9 mouse cellular contexts compared by ENCODE assay signal in the genomic region with DNA sequence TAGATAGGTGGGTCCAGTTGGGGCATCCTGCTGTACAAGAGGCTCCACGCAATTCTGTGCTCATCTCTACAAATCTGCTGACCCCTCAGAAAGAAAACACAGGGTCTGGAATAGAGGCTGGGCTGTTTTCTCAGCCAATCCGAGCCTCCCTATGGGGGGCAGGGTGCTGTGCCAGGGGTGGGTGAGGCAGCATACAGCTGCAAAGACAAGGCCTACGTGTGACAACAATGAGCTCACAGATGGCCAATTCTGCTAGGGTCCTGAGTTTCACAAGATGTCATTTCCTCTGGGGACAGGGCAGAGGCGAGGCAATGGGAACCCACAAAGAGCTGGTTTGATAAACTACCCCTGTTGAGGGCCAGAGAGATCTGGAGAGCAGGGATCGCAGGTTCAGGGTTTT. TPM values are rescaled to one million over a fixed set of nuclear protein-coding genes. Genes with fewer than 3 reads are reported as not detected.
DNase-seq lines count a peak whose midpoint lies in the region; ATAC-seq lines count a peak whose summit lies in the region.
"Had no signal": no experiment of that assay in that cellular context is flagged by ENCODE, and none has a peak within 500 bp of the region (broad histone marks: within the 10 kb centered on the region; RNA-seq: fewer than 3 reads in every experiment).

No protein-coding gene starts in this region.

- H3K4me1 ChIP-seq in limb, embryonic 11.5 days (ENCODE audit: control insufficient read depth, insufficient read depth, low read length), result peaks cover 17% of the 10 kb centered on the region
- peaks cover 29% of the 10 kb centered on the region for H3K4me1 ChIP-seq in limb, embryonic 10.5 days
- peaks cover 33% of the 10 kb centered on the region for H3K4me1 ChIP-seq in embryonic facial prominence, embryonic 15.5 days
- H3K4me1 ChIP-seq in hindbrain, embryonic 15.5 days (replicated peaks), result peaks cover 33% of the 10 kb centered on the region
- H3K4me1 ChIP-seq in stomach, embryonic 16.5 days (ENCODE audit: control insufficient read depth, insufficient read depth, low read length), result peaks cover 15% of the 10 kb centered on the region

- H3K27ac ChIP-seq in limb, embryonic 11.5 days (replicated peaks; ENCODE audit: low read depth, low read length), result no peak overlapping the region
- no peak overlapping the region for H3K27ac ChIP-seq in limb, embryonic 10.5 days
- H3K27ac ChIP-seq in embryonic facial prominence, embryonic 15.5 days (replicated peaks), result peak overlapping the region; percentile 81
- peak overlapping the region; percentile 70 for H3K27ac ChIP-seq in hindbrain, embryonic 15.5 days (replicated peaks)
- no peak overlapping the region for H3K27ac ChIP-seq in stomach, embryonic 16.5 days (ENCODE audit: low read length)

- H3K9me3 ChIP-seq in limb, embryonic 11.5 days (ENCODE audit: control insufficient read depth, low read length), result no peaks in the 10 kb centered on the region
- no peaks in the 10 kb centered on the region for H3K9me3 ChIP-seq in limb, embryonic 10.5 days (replicated peaks)
- no peaks in the 10 kb centered on the region for H3K9me3 ChIP-seq in embryonic facial prominence, embryonic 15.5 days (replicated peaks)
- H3K9me3 ChIP-seq in hindbrain, embryonic 15.5 days, result no peaks in the 10 kb centered on the region
- H3K9me3 ChIP-seq in stomach, embryonic 16.5 days (replicated peaks; ENCODE audit: control insufficient read depth, low read length), result no peaks in the 10 kb centered on the region
- H3K9me3 ChIP-seq: megakaryocyte, embryonic 14.5 days had no signal

- no peaks in the 10 kb centered on the region for H3K36me3 ChIP-seq in limb, embryonic 11.5 days (ENCODE audit: control insufficient read depth, insufficient read depth, low read length)
- H3K36me3 ChIP-seq in limb, embryonic 10.5 days, result no peaks in the 10 kb centered on the region
- H3K36me3 ChIP-seq in embryonic facial prominence, embryonic 15.5 days, result no peaks in the 10 kb centered on the region
- no peaks in the 10 kb centered on the region for H3K36me3 ChIP-seq in hindbrain, embryonic 15.5 days
- H3K36me3 ChIP-seq in stomach, embryonic 16.5 days (ENCODE audit: control insufficient read depth, insufficient read depth, low read length), result no peaks in the 10 kb centered on the region

- 47% methylated on average over 5 of the region's 5 CpGs for WGBS in limb, embryonic 11.5 days
- 38% methylated on average over 5 of the region's 5 CpGs for WGBS in limb, embryonic 10.5 days
- 46% methylated on average over 5 of the region's 5 CpGs for WGBS in embryonic facial prominence, embryonic 15.5 days
- WGBS in hindbrain, embryonic 15.5 days, result 18% methylated on average over 5 of the region's 5 CpGs
- 59% methylated on average over 5 of the region's 5 CpGs for WGBS in stomach, embryonic 16.5 days

- no peak overlapping the region for H3K4me3 ChIP-seq in limb, embryonic 11.5 days (ENCODE audit: low read depth, low read length)
- H3K4me3 ChIP-seq in limb, embryonic 10.5 days, result no peak overlapping the region
- H3K4me3 ChIP-seq in embryonic facial prominence, embryonic 15.5 days (replicated peaks), result no peak overlapping the region
- no peak overlapping the region for H3K4me3 ChIP-seq in hindbrain, embryonic 15.5 days
- no peak overlapping the region for H3K4me3 ChIP-seq in stomach, embryonic 16.5 days (replicated peaks; ENCODE audit: low read length)
- H3K4me3 ChIP-seq: megakaryocyte, embryonic 14.5 days had no signal

- H3K27me3 ChIP-seq in limb, embryonic 11.5 days (ENCODE audit: control insufficient read depth, insufficient read depth, low read length), result no peaks in the 10 kb centered on the region
- H3K27me3 ChIP-seq in limb, embryonic 10.5 days (ENCODE audit: low read depth, poor library complexity, severe bottlenecking), result peaks cover 34% of the 10 kb centered on the region
- H3K27me3 ChIP-seq in embryonic facial prominence, embryonic 15.5 days, result no peaks in the 10 kb centered on the region
- H3K27me3 ChIP-seq in hindbrain, embryonic 15.5 days, result no peaks in the 10 kb centered on the region
- no peaks in the 10 kb centered on the region for H3K27me3 ChIP-seq in stomach, embryonic 16.5 days (ENCODE audit: control insufficient read depth, insufficient read depth, low read length)
- H3K27me3 ChIP-seq: megakaryocyte, embryonic 14.5 days had no signal

- H3K9ac ChIP-seq in limb, embryonic 11.5 days (ENCODE audit: low read length), result 0 out of 2 replicates have a peak overlapping the region, but pooled peaks have one; percentile 17
- H3K9ac ChIP-seq in embryonic facial prominence, embryonic 15.5 days, result no peak overlapping the region
- H3K9ac ChIP-seq in hindbrain, embryonic 15.5 days, result peak overlapping the region; percentile 6; the same call in 1 of the 2 replicates
- H3K9ac ChIP-seq in stomach, embryonic 16.5 days (ENCODE audit: low read length), result peak overlapping the region; percentile 33; the same call in 1 of the 2 replicates

- no peak for DNase-seq in limb, embryonic 11.5 days (ENCODE audit: low spot score)
- no peak for DNase-seq in limb, embryonic 10.5 days (ENCODE audit: low spot score)
- DNase-seq in urinary bladder, postnatal 14 days (ENCODE audit: low spot score), result no peak
- no peak for DNase-seq in B cell, adult 2 months

- ATAC-seq in limb, embryonic 11.5 days (ENCODE audit: insufficient number of reproducible peaks, low FRiP score, low TSS enrichment, low read depth), result no peak
- ATAC-seq in embryonic facial prominence, embryonic 15.5 days (ENCODE audit: insufficient number of reproducible peaks, low FRiP score, low TSS enrichment, low read depth), result 0 out of 2 replicates have a peak, but pooled peaks have one; percentile 43
- ATAC-seq in hindbrain, embryonic 15.5 days (ENCODE audit: low FRiP score, low read depth), result no peak
- ATAC-seq in stomach, embryonic 16.5 days (ENCODE audit: insufficient read depth, low FRiP score), result no peak
- no peak for ATAC-seq in erythroid progenitor cell, adult 5-6 weeks (replicated peaks; ENCODE audit: low FRiP score, poor library complexity, severe bottlenecking)

- H3K4me2 ChIP-seq in limb, embryonic 11.5 days (ENCODE audit: low read depth, severe bottlenecking), result no peak overlapping the region
- H3K4me2 ChIP-seq in embryonic facial prominence, embryonic 15.5 days (replicated peaks), result 0 out of 2 replicates have a peak overlapping the region, but pooled peaks have one; percentile 33
- H3K4me2 ChIP-seq in hindbrain, embryonic 15.5 days, result peak overlapping the region; percentile 51
- no peak overlapping the region for H3K4me2 ChIP-seq in stomach, embryonic 16.5 days (ENCODE audit: low read depth, low read length)

RNA-seq across cellular contexts. Expression of a gene that starts 6.8 kb away (rescaled TPM):
- 6.8 and 10.2 TPM in 2 replicates for polyA plus RNA-seq in limb, embryonic 11.5 days (2014; fragmentation: Nextera tagmentation; extraction: Ambion mirVana)
- polyA plus RNA-seq in limb, embryonic 10.5 days (2016; fragmentation: Nextera tagmentation; extraction: Ambion mirVana), result 30.3 and 58.7 TPM in 2 replicates
- polyA plus RNA-seq in embryonic facial prominence, embryonic 15.5 days (2015; fragmentation: Nextera tagmentation; extraction: Ambion mirVana), result 83.3 and 89.1 TPM in 2 replicates
- polyA plus RNA-seq in hindbrain, embryonic 15.5 days (2015; fragmentation: Nextera tagmentation; extraction: Ambion mirVana), result 68.9 and 71.1 TPM in 2 replicates
- 30.4 and 34.8 TPM in 2 replicates for polyA plus RNA-seq in stomach, embryonic 16.5 days (2015; fragmentation: Nextera tagmentation; extraction: Ambion mirVana)
- 0.72 and 3.8 TPM in 2 replicates for total RNA-seq in erythroid progenitor cell, adult 5-6 weeks (2015; ENCODE audit: low replicate concordance)
- total RNA-seq in erythroid progenitor cell, adult 5-6 weeks (2017; ENCODE audit: low replicate concordance), result 1.9 TPM in 1 of 2 replicates, not detected in the other

RNA-seq across cellular contexts. Expression of a gene that starts 44.1 kb away (rescaled TPM):
- 45.2 and 46.7 TPM in 2 replicates for polyA plus RNA-seq in limb, embryonic 11.5 days (2014; fragmentation: Nextera tagmentation; extraction: Ambion mirVana)
- polyA plus RNA-seq in limb, embryonic 10.5 days (2016; fragmentation: Nextera tagmentation; extraction: Ambion mirVana), result 32.1 and 36.5 TPM in 2 replicates
- 44.1 and 47.8 TPM in 2 replicates for polyA plus RNA-seq in embryonic facial prominence, embryonic 15.5 days (2015; fragmentation: Nextera tagmentation; extraction: Ambion mirVana)
- 46.4 and 49.1 TPM in 2 replicates for polyA plus RNA-seq in hindbrain, embryonic 15.5 days (2015; fragmentation: Nextera tagmentation; extraction: Ambion mirVana)
- polyA plus RNA-seq in stomach, embryonic 16.5 days (2015; fragmentation: Nextera tagmentation; extraction: Ambion mirVana), result 45.2 and 46.2 TPM in 2 replicates
- total RNA-seq in erythroid progenitor cell, adult 5-6 weeks (2015; ENCODE audit: low replicate concordance), result 11.3 and 21.6 TPM in 2 replicates
- total RNA-seq in erythroid progenitor cell, adult 5-6 weeks (2017; ENCODE audit: low replicate concordance), result 9.6 and 22.6 TPM in 2 replicates

RNA-seq across cellular contexts. Expression of a gene that starts 44.5 kb away (rescaled TPM):
- polyA plus RNA-seq in limb, embryonic 11.5 days (2014; fragmentation: Nextera tagmentation; extraction: Ambion mirVana), result 111 and 112 TPM in 2 replicates
- polyA plus RNA-seq in limb, embryonic 10.5 days (2016; fragmentation: Nextera tagmentation; extraction: Ambion mirVana), result 103 and 111 TPM in 2 replicates
- polyA plus RNA-seq in embryonic facial prominence, embryonic 15.5 days (2015; fragmentation: Nextera tagmentation; extraction: Ambion mirVana), result 107 and 113 TPM in 2 replicates
- polyA plus RNA-seq in hindbrain, embryonic 15.5 days (2015; fragmentation: Nextera tagmentation; extraction: Ambion mirVana), result 106 and 120 TPM in 2 replicates
- polyA plus RNA-seq in stomach, embryonic 16.5 days (2015; fragmentation: Nextera tagmentation; extraction: Ambion mirVana), result 75.6 and 90.7 TPM in 2 replicates
- total RNA-seq in erythroid progenitor cell, adult 5-6 weeks (2015; ENCODE audit: low replicate concordance), result 42.5 and 54.5 TPM in 2 replicates
- total RNA-seq in erythroid progenitor cell, adult 5-6 weeks (2017; ENCODE audit: low replicate concordance), result 34.0 and 36.5 TPM in 2 replicates

Comparison
In these comparisons a context has a peak if more than half of its experiments do, and no peak if none do; other contexts are left out.
1. H3K27ac ChIP-seq: peak in embryonic facial prominence, embryonic 15.5 days (single experiment) and hindbrain, embryonic 15.5 days (single experiment); none in limb, embryonic 11.5 days (single experiment), limb, embryonic 10.5 days (single experiment) and stomach, embryonic 16.5 days (single experiment).
2. H3K4me2 ChIP-seq: peak in embryonic facial prominence, embryonic 15.5 days (single experiment) and hindbrain, embryonic 15.5 days (single experiment); none in limb, embryonic 11.5 days (single experiment) and stomach, embryonic 16.5 days (single experiment).